Comparison of ENCODE assay signal across 1 mouse cellular context in the genomic region with DNA sequence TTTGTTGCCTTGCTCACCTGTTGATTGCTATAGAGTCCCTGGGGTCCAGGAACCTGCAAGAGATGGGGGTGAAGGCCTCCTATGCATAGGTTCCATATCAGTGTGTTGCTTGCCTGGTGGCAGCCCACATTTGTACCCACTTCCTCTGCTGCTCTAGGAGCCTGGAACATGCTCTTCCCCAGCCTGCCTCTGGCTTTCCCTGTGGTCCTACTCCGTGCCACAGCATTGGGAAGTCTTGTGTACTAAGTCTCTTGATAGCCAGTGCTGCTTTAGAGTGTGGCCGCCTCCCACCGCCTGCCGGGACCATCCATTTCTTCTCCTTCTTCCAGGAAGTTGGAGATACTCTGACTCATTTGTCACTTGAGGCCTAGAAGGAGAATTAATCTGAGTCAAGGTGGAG.
TF ChIP-seq lines count a peak whose summit lies in the region.

No protein-coding gene starts in this region.

TF ChIP-seq in MEL, 35 proteins besides CTCF, POLR2A, EP300 and RAD21 (continued from another document):
- no peak for TF ChIP-seq USF1 (IDR thresholded peaks at IDR 0.05; ENCODE audit: low read depth, low read length)
- TF ChIP-seq E2F4 (IDR thresholded peaks at IDR 0.05; ENCODE audit: borderline replicate concordance, low read depth, low read length): no peak
- peak; percentile 84 for TF ChIP-seq ZKSCAN1 (IDR thresholded peaks at IDR 0.05; ENCODE audit: low read depth, low read length)
